Mouse (Mus musculus): Measurements from ENCODE around the gene Paf1. TPM values are rescaled to one million over a fixed set of nuclear protein-coding genes. Genes with fewer than 3 reads are reported as not detected.

Paf1 gene
- total RNA-seq, 2 experiments from 2014 or later, result 68.4 to 79.0 TPM

- DNase-seq (ENCODE audit: low spot score in 2 of 2), result no peak
- H3K27ac ChIP-seq, result no peak overlapping the region
- H3K4me3 ChIP-seq, result no peak overlapping the region
- TF ChIP-seq CTCF (conservative IDR thresholded peaks at IDR 0.05), result no peak
Observed at GRCm38 (mm10) chr7:28398696-28399340, 6.1 kb downstream of the Paf1 start.

GRCm38 (mm10) chr7:28401030-28401429 is 8.3 kb downstream of the Paf1 start:
- H3K4me3 ChIP-seq, result no peak overlapping the region
- no peak overlapping the region for H3K27ac ChIP-seq
- no peak for TF ChIP-seq CTCF (conservative IDR thresholded peaks at IDR 0.05)
- no peak for DNase-seq (ENCODE audit: low spot score in 2 of 2)

- Histone ChIP-seq H3K27ac (no peak overlapping the region), H3K4me3 (no peak overlapping the region)
- TF ChIP-seq CTCF (conservative IDR thresholded peaks at IDR 0.05), result no peak
- no peak for DNase-seq (ENCODE audit: low spot score in 2 of 2)
Observed at GRCm38 (mm10) chr7:28401942-28402341, 9.2 kb downstream of the Paf1 start.

GRCm38 (mm10) chr7:28410841-28411475 is 18.2 kb downstream of the Paf1 start:
- no peak for TF ChIP-seq CTCF (conservative IDR thresholded peaks at IDR 0.05)
- peak overlapping the region; percentile 63 for H3K27ac ChIP-seq
- no peak for DNase-seq (ENCODE audit: low spot score in 2 of 2)

GRCm38 (mm10) chr7:28412826-28413225 is 20.1 kb downstream of the Paf1 start:
- TF ChIP-seq CTCF (conservative IDR thresholded peaks at IDR 0.05), result peak; percentile 29; the same call in 1 of the 2 replicates
- no peak for DNase-seq (ENCODE audit: low spot score in 2 of 2)
- H3K27ac ChIP-seq, result no peak overlapping the region
- H3K4me3 ChIP-seq, result no peak overlapping the region

More at GRCm38 (mm10) chr7:28410841-28411475, 18.2 kb downstream of the Paf1 start:
- no peak overlapping the region for H3K4me3 ChIP-seq

GRCm38 (mm10) chr7:28417368-28417767 is 24.6 kb downstream of the Paf1 start:
- Histone ChIP-seq H3K27ac (peak overlapping the region; percentile 43; the same call in 1 of the 2 replicates), H3K4me3 (no peak overlapping the region)
- TF ChIP-seq CTCF (conservative IDR thresholded peaks at IDR 0.05), result peak; percentile 57
- no peak for DNase-seq (ENCODE audit: low spot score in 2 of 2)

- no peak for DNase-seq (ENCODE audit: low spot score in 2 of 2)
- peak overlapping the region; percentile 43; the same call in 1 of the 2 replicates for H3K27ac ChIP-seq
- TF ChIP-seq CTCF (conservative IDR thresholded peaks at IDR 0.05), result no peak
Observed at GRCm38 (mm10) chr7:28418096-28418670, 25.4 kb downstream of the Paf1 start.

GRCm38 (mm10) chr7:28419416-28419815 is 26.7 kb downstream of the Paf1 start:
- DNase-seq (ENCODE audit: low spot score in 2 of 2), result no peak
- no peak for TF ChIP-seq CTCF (conservative IDR thresholded peaks at IDR 0.05)
- Histone ChIP-seq H3K27ac (peak overlapping the region; percentile 18; the same call in 1 of the 2 replicates), H3K4me3 (no peak overlapping the region)

More at GRCm38 (mm10) chr7:28418096-28418670, 25.4 kb downstream of the Paf1 start:
- H3K4me3 ChIP-seq, result no peak overlapping the region

GRCm38 (mm10) chr7:28423018-28423417 is 30.3 kb downstream of the Paf1 start:
- TF ChIP-seq CTCF (conservative IDR thresholded peaks at IDR 0.05), result no peak
- Histone ChIP-seq H3K27ac (no peak overlapping the region), H3K4me3 (no peak overlapping the region)
- DNase-seq (ENCODE audit: low spot score in 2 of 2), result no peak

GRCm38 (mm10) chr7:28427738-28428137 is 35.0 kb downstream of the Paf1 start:
- TF ChIP-seq CTCF (conservative IDR thresholded peaks at IDR 0.05), result no peak
- no peak for DNase-seq (ENCODE audit: low spot score in 2 of 2)
- Histone ChIP-seq H3K4me3 (no peak overlapping the region), H3K27ac (no peak overlapping the region)

- Histone ChIP-seq H3K27ac (no peak overlapping the region), H3K4me3 (no peak overlapping the region)
- DNase-seq (ENCODE audit: low spot score in 2 of 2), result no peak
- TF ChIP-seq CTCF (conservative IDR thresholded peaks at IDR 0.05), result no peak
Observed at GRCm38 (mm10) chr7:28430512-28430911, 37.8 kb downstream of the Paf1 start.

- no peak for DNase-seq (ENCODE audit: low spot score in 2 of 2)
- H3K27ac ChIP-seq, result no peak overlapping the region
- TF ChIP-seq CTCF (conservative IDR thresholded peaks at IDR 0.05), result no peak
- no peak overlapping the region for H3K4me3 ChIP-seq
Observed at GRCm38 (mm10) chr7:28432252-28432651, 39.5 kb downstream of the Paf1 start.

- Histone ChIP-seq H3K27ac (peak overlapping the region; percentile 80), H3K4me3 (peak overlapping the region; percentile 91)
- TF ChIP-seq CTCF (conservative IDR thresholded peaks at IDR 0.05), result no peak
- DNase-seq (ENCODE audit: low spot score in 2 of 2), result no peak
Observed at GRCm38 (mm10) chr7:28435660-28436259, 43.0 kb downstream of the Paf1 start.
